Mouse (Mus musculus) cerebellum, adult 2 months (tissue): ENCODE results near the gene Fam19a3.

Source experiments
- CTCF ChIP-seq: fragments of 200-500 bp; IDR thresholded peaks from 2 replicates; pipeline ENCODE4 v1.5.1; 2011; ENCODE audit warnings: low read depth, mild to moderate bottlenecking, control low read depth, low read length, moderate library complexity, borderline replicate concordance; ENCODE audit not compliant: insufficient read depth
- POLR2A ChIP-seq: fragments of 200-500 bp; IDR thresholded peaks from 2 replicates; pipeline ENCODE4 v1.6.1; 2011; ENCODE audit warnings: low read length, control low read depth, borderline replicate concordance; ENCODE audit not compliant: insufficient read depth

- TF ChIP-seq CTCF (no peak), POLR2A (no peak)
Measured at GRCm38 (mm10) chr3:104796430-104797082, 14.9 kb upstream of the Fam19a3 start.
